Comparison of ENCODE assay signal across 9 mouse cellular contexts in genomic region chr5:140387816-140388510, GRCm38 (mm10). TPM values are rescaled to one million over a fixed set of nuclear protein-coding genes. Genes with fewer than 3 reads are reported as not detected.
DNase-seq lines count a peak whose midpoint lies in the region; ATAC-seq lines count a peak whose summit lies in the region.
"Had no signal": no experiment of that assay in that cellular context is flagged by ENCODE, and none has a peak within 500 bp of the region (broad histone marks: within the 10 kb centered on the region; RNA-seq: fewer than 3 reads in every experiment).

No protein-coding gene starts in this region.

- WGBS in lung, embryonic 16.5 days = 61% methylated on average over 12 of the region's 12 CpGs
- WGBS in forebrain, embryonic 10.5 days = 76% methylated on average over 12 of the region's 12 CpGs
- 73% methylated on average over 12 of the region's 12 CpGs for WGBS in limb, embryonic 13.5 days

- H3K36me3 ChIP-seq in lung, embryonic 16.5 days (ENCODE audit: control insufficient read depth, insufficient read depth, low read length) = no peaks in the 10 kb centered on the region
- 0 out of 2 replicates have a peak, but pooled peaks cover 4% of the 10 kb centered on the region for H3K36me3 ChIP-seq in forebrain, embryonic 10.5 days (replicated peaks)
- H3K36me3 ChIP-seq in limb, embryonic 13.5 days = no peaks in the 10 kb centered on the region
- H3K36me3 ChIP-seq in splenic B cell, adult 2 months (ENCODE audit: control insufficient read depth, insufficient read depth, low read length, poor library complexity, severe bottlenecking) = no peaks in the 10 kb centered on the region

- H3K4me1 ChIP-seq in lung, embryonic 16.5 days (replicated peaks; ENCODE audit: control insufficient read depth, insufficient read depth, low read length) = peaks cover 11% of the 10 kb centered on the region
- H3K4me1 ChIP-seq in forebrain, embryonic 10.5 days = peaks cover 48% of the 10 kb centered on the region
- peaks cover 31% of the 10 kb centered on the region for H3K4me1 ChIP-seq in limb, embryonic 13.5 days

- peak overlapping the region; percentile 67 for H3K4me2 ChIP-seq in lung, embryonic 16.5 days (ENCODE audit: low read depth, low read length)
- peak overlapping the region; percentile 94 for H3K4me2 ChIP-seq in limb, embryonic 13.5 days (replicated peaks)

- no peaks in the 10 kb centered on the region for H3K27me3 ChIP-seq in lung, embryonic 16.5 days (ENCODE audit: control insufficient read depth, insufficient read depth, low read depth, low read length)
- H3K27me3 ChIP-seq in forebrain, embryonic 10.5 days (ENCODE audit: poor library complexity, severe bottlenecking) = peaks cover 13% of the 10 kb centered on the region
- H3K27me3 ChIP-seq in limb, embryonic 13.5 days = no peaks in the 10 kb centered on the region
- H3K27me3 ChIP-seq in splenic B cell, adult 2 months (ENCODE audit: control insufficient read depth, insufficient read depth, low read length, poor library complexity, severe bottlenecking) = no peaks in the 10 kb centered on the region

- no peak for DNase-seq in lung, postnatal 4 days
- DNase-seq in forebrain, embryonic 10.5 days (ENCODE audit: extremely low spot score, low spot score) = no peak
- peak; percentile 37 for DNase-seq in splenic B cell, adult 2 months (ENCODE audit: low read depth, low spot score)
- no peak for DNase-seq in spleen, postnatal 10 days (ENCODE audit: low spot score in 2 of 2)
- no peak for DNase-seq in ovary, postnatal 10 days (ENCODE audit: low spot score)

- H3K9me3 ChIP-seq in lung, embryonic 16.5 days (ENCODE audit: control insufficient read depth, low read length) = no peaks in the 10 kb centered on the region
- H3K9me3 ChIP-seq in forebrain, embryonic 10.5 days = no peaks in the 10 kb centered on the region
- no peaks in the 10 kb centered on the region for H3K9me3 ChIP-seq in limb, embryonic 13.5 days

- H3K9ac ChIP-seq in lung, embryonic 16.5 days (ENCODE audit: low read length) = peak overlapping the region; percentile 71
- H3K9ac ChIP-seq in limb, embryonic 13.5 days = peak overlapping the region; percentile 80

- H3K27ac ChIP-seq in lung, embryonic 16.5 days (ENCODE audit: low read length) = no peak overlapping the region
- H3K27ac ChIP-seq in forebrain, embryonic 10.5 days = peak overlapping the region; percentile 85
- H3K27ac ChIP-seq in limb, embryonic 13.5 days = no peak overlapping the region

- no peak for ATAC-seq in lung, embryonic 16.5 days (ENCODE audit: low read depth)
- no peak for ATAC-seq in limb, embryonic 13.5 days (ENCODE audit: low FRiP score, low read depth)
- ATAC-seq in megakaryocyte-erythroid progenitor cell, adult 5-6 weeks (replicated peaks; ENCODE audit: low FRiP score, low TSS enrichment, poor library complexity, severe bottlenecking) = no peak

- peak overlapping the region; percentile 68 for H3K4me3 ChIP-seq in lung, embryonic 16.5 days (ENCODE audit: low read length)
- peak overlapping the region; percentile 67 for H3K4me3 ChIP-seq in forebrain, embryonic 10.5 days
- peak overlapping the region; percentile 60 for H3K4me3 ChIP-seq in limb, embryonic 13.5 days

RNA-seq across cellular contexts. Expression of gene Snx8, which starts 1.1 kb away (rescaled TPM):
- polyA plus RNA-seq in lung, embryonic 16.5 days (2015; fragmentation: Nextera tagmentation; extraction: Ambion mirVana) = 19.1 and 19.8 TPM in 2 replicates
- 27.3 and 28.9 TPM in 2 replicates for polyA plus RNA-seq in forebrain, embryonic 10.5 days (2016; fragmentation: Nextera tagmentation; extraction: Ambion mirVana)
- 23.7 and 25.8 TPM in 2 replicates for polyA plus RNA-seq in limb, embryonic 13.5 days (2015; fragmentation: Nextera tagmentation; extraction: Ambion mirVana)
- 4.3 and 11.1 TPM in 2 replicates for total RNA-seq in megakaryocyte-erythroid progenitor cell, adult 5-6 weeks (2014; fragmentation: Nextera tagmentation)
- total RNA-seq in megakaryocyte-erythroid progenitor cell, adult 5-6 weeks (2017) = 6.6 and 8.6 TPM in 2 replicates

RNA-seq across cellular contexts. Expression of gene Eif3b, which starts 31.2 kb away (rescaled TPM):
- polyA plus RNA-seq in lung, embryonic 16.5 days (2015; fragmentation: Nextera tagmentation; extraction: Ambion mirVana) = 78.5 and 78.9 TPM in 2 replicates
- polyA plus RNA-seq in forebrain, embryonic 10.5 days (2016; fragmentation: Nextera tagmentation; extraction: Ambion mirVana) = 155 and 165 TPM in 2 replicates
- 101 and 111 TPM in 2 replicates for polyA plus RNA-seq in limb, embryonic 13.5 days (2015; fragmentation: Nextera tagmentation; extraction: Ambion mirVana)
- total RNA-seq in megakaryocyte-erythroid progenitor cell, adult 5-6 weeks (2014; fragmentation: Nextera tagmentation) = 262 and 301 TPM in 2 replicates
- 239 and 260 TPM in 2 replicates for total RNA-seq in megakaryocyte-erythroid progenitor cell, adult 5-6 weeks (2017)

RNA-seq across cellular contexts. Expression of gene Mrm2, which starts 56.3 kb away (rescaled TPM):
- 18.1 and 21.1 TPM in 2 replicates for polyA plus RNA-seq in lung, embryonic 16.5 days (2015; fragmentation: Nextera tagmentation; extraction: Ambion mirVana)
- 22.9 TPM in 2 replicates for polyA plus RNA-seq in forebrain, embryonic 10.5 days (2016; fragmentation: Nextera tagmentation; extraction: Ambion mirVana)
- polyA plus RNA-seq in limb, embryonic 13.5 days (2015; fragmentation: Nextera tagmentation; extraction: Ambion mirVana) = 23.2 and 24.1 TPM in 2 replicates
- total RNA-seq in megakaryocyte-erythroid progenitor cell, adult 5-6 weeks (2014; fragmentation: Nextera tagmentation) = 13.5 and 15.0 TPM in 2 replicates
- total RNA-seq in megakaryocyte-erythroid progenitor cell, adult 5-6 weeks (2017) = 6.0 and 10.0 TPM in 2 replicates

RNA-seq across cellular contexts. Expression of gene Gm4869, which starts 57.5 kb away (rescaled TPM):
- not detected in 2 replicates for polyA plus RNA-seq in lung, embryonic 16.5 days (2015; fragmentation: Nextera tagmentation; extraction: Ambion mirVana)
- not detected in 2 replicates for polyA plus RNA-seq in forebrain, embryonic 10.5 days (2016; fragmentation: Nextera tagmentation; extraction: Ambion mirVana)
- not detected in 2 replicates for polyA plus RNA-seq in limb, embryonic 13.5 days (2015; fragmentation: Nextera tagmentation; extraction: Ambion mirVana)
- total RNA-seq in megakaryocyte-erythroid progenitor cell, adult 5-6 weeks (2014; fragmentation: Nextera tagmentation) = not detected in 2 replicates
- total RNA-seq in megakaryocyte-erythroid progenitor cell, adult 5-6 weeks (2017) = not detected in 2 replicates
- total RNA-seq: left cerebral cortex, postnatal 36 days had no signal
